Mouse (Mus musculus) neural tube, embryonic 11.5 days (tissue): Measurements from ENCODE around the gene Guca2b. TPM values are rescaled to one million over a fixed set of nuclear protein-coding genes. Genes with fewer than 3 reads are reported as not detected.

ENCODE experiments used
- ATAC-seq: fragments of 200-750 bp; cut with Nextera tagmentation; 2 replicates; pipeline ENCODE4 v1.8.0; 2017; ENCODE audit warnings: moderate number of reproducible peaks, mild to moderate bottlenecking, moderate TSS enrichment, moderate library complexity; ENCODE audit not compliant: insufficient read depth, low FRiP score, low TSS enrichment
- DNase-seq: peaks from one replicate; pipeline ENCODE4 v3.0.0-alpha.2; 2015; ENCODE audit warnings: low spot score
- H3K27ac ChIP-seq: fragments of 300-500 bp; sonication (generic); 2 replicates; pipeline ENCODE4 v1.5.1; 2014; ENCODE audit warnings: low read depth, mild to moderate bottlenecking, low read length
- H3K27me3 ChIP-seq: fragments of 300-500 bp; sonication (generic); 2 replicates; pipeline ENCODE4 v1.6.1; 2014; ENCODE audit warnings: mild to moderate bottlenecking, low read length, mixed read lengths; ENCODE audit not compliant: control insufficient read depth, insufficient read depth
- H3K36me3 ChIP-seq: fragments of 300-500 bp; sonication (generic); 2 replicates; pipeline ENCODE4 v1.6.1; 2014; ENCODE audit warnings: mild to moderate bottlenecking, low read length, moderate library complexity, mixed read lengths; ENCODE audit not compliant: control insufficient read depth, insufficient read depth
- H3K4me1 ChIP-seq: fragments of 300-500 bp; sonication (generic); 2 replicates; pipeline ENCODE4 v1.6.1; 2014; ENCODE audit warnings: low read length, mixed read lengths; ENCODE audit not compliant: control insufficient read depth, insufficient read depth
- H3K4me2 ChIP-seq: fragments of 300-500 bp; sonication (generic); 2 replicates; pipeline ENCODE4 v1.6.1; 2014; ENCODE audit warnings: low read depth, mild to moderate bottlenecking, moderate library complexity
- H3K4me3 ChIP-seq: fragments of 300-500 bp; sonication (generic); 2 replicates; pipeline ENCODE4 v1.5.1; 2014; ENCODE audit warnings: low read depth, low read length
- H3K9ac ChIP-seq: fragments of 300-500 bp; sonication (generic); 2 replicates; pipeline ENCODE4 v1.6.1; 2014; ENCODE audit warnings: mild to moderate bottlenecking, low read length
- H3K9me3 ChIP-seq: fragments of 300-500 bp; sonication (generic); 2 replicates; pipeline ENCODE4 v1.6.1; 2016; ENCODE audit warnings: low read length; ENCODE audit not compliant: control insufficient read depth
- WGBS: fragments of 180-500 bp; shearing (Covaris S2); extraction: QIAGEN DNeasy Blood & Tissue Kit; methylation state at CpG from one replicate; pipeline ENCODE4 v1.1.7; 2014; 5-methylcytosine and 5-hydroxymethylcytosine counted together
- polyA plus RNA-seq: library from polyadenylated mRNA; unstranded; fragments of >200 nt; fragmentation: Nextera tagmentation; extraction: Ambion mirVana; gene quantifications from 2 replicates; pipeline ENCODE4 v1.2.1, GENCODE M21; 2014

Gene Guca2b
- polyA plus RNA-seq, 1 experiment from 2014 or later: not detected

DNA sequence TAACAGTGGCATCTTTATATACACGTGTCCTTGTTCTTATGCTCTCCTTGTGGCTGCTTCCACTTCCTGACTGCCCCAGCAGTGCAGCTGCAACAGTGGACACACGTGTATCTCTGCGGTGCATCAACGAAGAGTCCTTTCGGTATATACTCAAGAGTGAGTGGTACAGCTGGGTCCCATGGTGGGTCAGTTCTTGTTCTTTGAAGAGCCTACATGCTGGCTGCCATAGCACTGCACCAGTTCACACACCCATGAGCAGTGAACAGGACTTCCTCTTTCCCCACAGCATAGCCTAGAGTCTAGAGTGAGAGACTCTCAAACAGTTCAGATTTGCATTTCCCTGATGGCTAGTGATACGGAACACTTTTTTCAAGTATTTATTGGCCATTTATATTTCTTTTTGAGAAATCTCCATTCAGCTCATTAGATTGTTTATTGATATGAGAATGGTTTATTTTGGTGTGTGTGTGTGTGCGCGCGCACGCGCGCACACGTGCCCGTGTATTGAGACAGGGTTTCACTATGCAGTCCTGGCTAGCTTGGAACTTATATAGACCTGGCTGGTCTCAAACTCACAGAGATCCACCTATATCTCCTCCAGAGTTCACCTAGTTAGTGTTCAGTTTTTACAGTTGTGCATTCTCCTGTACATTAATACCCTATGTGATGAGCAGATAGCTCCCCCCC, 4.8 kb upstream of the Guca2b start:
- no peaks in the 10 kb centered on the region for H3K36me3 ChIP-seq
- 96% methylated on average over 14 of the region's 14 CpGs for WGBS
- H3K4me3 ChIP-seq: no peak overlapping the region
- no peaks in the 10 kb centered on the region for H3K4me1 ChIP-seq
- no peaks in the 10 kb centered on the region for H3K9me3 ChIP-seq
- no peaks in the 10 kb centered on the region for H3K27me3 ChIP-seq
- no peak for DNase-seq
- no peak overlapping the region for H3K9ac ChIP-seq
- H3K4me2 ChIP-seq: no peak overlapping the region
- ATAC-seq: no peak
- H3K27ac ChIP-seq: no peak overlapping the region

- Histone ChIP-seq H3K4me1 (no peaks in the 10 kb centered on the region), H3K27ac (no peak overlapping the region), H3K4me3 (no peak overlapping the region), H3K27me3 (no peaks in the 10 kb centered on the region), H3K9ac (no peak overlapping the region), H3K36me3 (no peaks in the 10 kb centered on the region), H3K4me2 (no peak overlapping the region), H3K9me3 (no peaks in the 10 kb centered on the region)
- ATAC-seq: no peak
- 92% methylated on average over 7 of the region's 7 CpGs for WGBS
- DNase-seq: no peak
Measured at GRCm38 (mm10) chr4:119662976-119663375, 4.2 kb upstream of the Guca2b start.

GRCm38 (mm10) chr4:119662151-119662550, 3.4 kb upstream of the Guca2b start:
- no peak for DNase-seq
- Histone ChIP-seq H3K27me3 (no peaks in the 10 kb centered on the region), H3K4me2 (no peak overlapping the region), H3K4me1 (no peaks in the 10 kb centered on the region), H3K9me3 (no peaks in the 10 kb centered on the region), H3K4me3 (no peak overlapping the region), H3K36me3 (no peaks in the 10 kb centered on the region), H3K9ac (no peak overlapping the region), H3K27ac (no peak overlapping the region)
- ATAC-seq: no peak
- 85% methylated on average over 4 of the region's 4 CpGs for WGBS

GRCm38 (mm10) chr4:119660007-119660406, 1.3 kb upstream of the Guca2b start:
- Histone ChIP-seq H3K4me3 (no peak overlapping the region), H3K4me2 (no peak overlapping the region), H3K27ac (no peak overlapping the region), H3K9ac (no peak overlapping the region), H3K27me3 (no peaks in the 10 kb centered on the region), H3K9me3 (no peaks in the 10 kb centered on the region), H3K4me1 (no peaks in the 10 kb centered on the region), H3K36me3 (no peaks in the 10 kb centered on the region)
- 85% methylated on average over 8 of the region's 8 CpGs for WGBS
- ATAC-seq: no peak
- no peak for DNase-seq

- ATAC-seq: no peak
- 68% methylated on average over 2 of the region's 2 CpGs for WGBS
- Histone ChIP-seq H3K36me3 (no peaks in the 10 kb centered on the region), H3K4me3 (no peak overlapping the region), H3K9me3 (no peaks in the 10 kb centered on the region), H3K9ac (no peak overlapping the region), H3K4me1 (no peaks in the 10 kb centered on the region), H3K27me3 (no peaks in the 10 kb centered on the region), H3K4me2 (no peak overlapping the region), H3K27ac (no peak overlapping the region)
- no peak for DNase-seq
Measured at GRCm38 (mm10) chr4:119658246-119658645, 508 bp downstream of the Guca2b start.

DNA sequence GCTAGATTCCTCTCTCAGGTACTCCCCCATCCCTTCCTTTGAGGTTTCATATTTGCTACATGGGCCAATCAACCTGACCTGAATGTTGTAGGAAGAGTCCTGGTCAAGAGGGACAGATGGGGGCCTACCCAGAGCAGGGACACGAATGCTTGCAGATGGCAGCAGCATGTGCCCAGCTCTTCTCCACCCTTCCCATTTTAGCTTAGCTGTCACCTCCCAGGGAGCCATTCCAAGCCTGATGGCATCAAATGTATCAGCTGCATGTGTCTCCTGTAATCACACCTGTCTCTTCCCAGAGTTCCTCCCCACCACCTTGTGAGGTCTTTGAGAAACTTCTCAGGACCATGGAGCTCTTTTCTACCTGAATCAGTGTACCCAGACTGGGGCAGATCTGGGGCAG, 1.7 kb downstream of the Guca2b start:
- Histone ChIP-seq H3K36me3 (no peaks in the 10 kb centered on the region), H3K9me3 (0 out of 2 replicates have a peak, but pooled peaks cover 3% of the 10 kb centered on the region), H3K4me3 (no peak overlapping the region), H3K4me1 (no peaks in the 10 kb centered on the region), H3K27me3 (no peaks in the 10 kb centered on the region), H3K27ac (no peak overlapping the region), H3K4me2 (no peak overlapping the region), H3K9ac (no peak overlapping the region)
- ATAC-seq (no peak), DNase-seq (no peak)
- WGBS: 80% methylated on average over 1 of the region's 1 CpGs

GRCm38 (mm10) chr4:119642666-119643065, 16.1 kb downstream of the Guca2b start:
- no peaks in the 10 kb centered on the region for H3K9me3 ChIP-seq
- no peaks in the 10 kb centered on the region for H3K27me3 ChIP-seq
- no peak overlapping the region for H3K9ac ChIP-seq
- no peak overlapping the region for H3K4me3 ChIP-seq
- no peak overlapping the region for H3K27ac ChIP-seq
- DNase-seq: no peak
- no peaks in the 10 kb centered on the region for H3K4me1 ChIP-seq
- WGBS: 80% methylated on average over 4 of the region's 4 CpGs
- no peak for ATAC-seq
- no peak overlapping the region for H3K4me2 ChIP-seq
- H3K36me3 ChIP-seq: no peaks in the 10 kb centered on the region

GRCm38 (mm10) chr4:119638656-119639055, 20.1 kb downstream of the Guca2b start:
- H3K27ac ChIP-seq: no peak overlapping the region
- H3K9ac ChIP-seq: no peak overlapping the region
- H3K9me3 ChIP-seq: no peaks in the 10 kb centered on the region
- H3K4me2 ChIP-seq: no peak overlapping the region
- H3K4me3 ChIP-seq: no peak overlapping the region
- ATAC-seq: no peak
- no peaks in the 10 kb centered on the region for H3K27me3 ChIP-seq
- H3K4me1 ChIP-seq: no peaks in the 10 kb centered on the region
- 66% methylated on average over 11 of the region's 11 CpGs for WGBS
- DNase-seq: no peak
- no peaks in the 10 kb centered on the region for H3K36me3 ChIP-seq

DNA sequence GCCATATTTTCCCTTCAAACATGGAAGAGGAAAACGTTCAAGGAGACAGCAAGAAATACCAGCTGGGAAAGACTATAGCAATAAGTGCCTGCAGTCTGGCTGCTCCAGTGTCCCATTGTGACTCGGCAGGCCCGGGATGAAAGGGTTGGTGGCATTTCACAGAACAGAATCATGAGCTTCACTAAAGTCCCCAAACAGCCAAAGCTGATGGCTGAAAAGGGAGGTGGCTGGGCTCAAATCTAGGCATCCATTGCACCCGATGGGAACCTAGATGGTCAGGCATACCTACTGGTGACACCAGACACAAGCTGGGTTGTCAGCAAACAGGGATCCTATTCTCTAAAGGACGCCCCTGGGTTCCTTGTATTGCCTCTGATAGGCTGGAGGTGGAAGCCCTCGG, 20.8 kb downstream of the Guca2b start:
- Histone ChIP-seq H3K27ac (no peak overlapping the region), H3K36me3 (no peaks in the 10 kb centered on the region), H3K4me2 (no peak overlapping the region), H3K4me1 (no peaks in the 10 kb centered on the region), H3K4me3 (no peak overlapping the region), H3K27me3 (no peaks in the 10 kb centered on the region), H3K9ac (no peak overlapping the region), H3K9me3 (no peaks in the 10 kb centered on the region)
- ATAC-seq (no peak), DNase-seq (no peak)
- WGBS: 78% methylated on average over 6 of the region's 6 CpGs
